Mouse (Mus musculus) left cerebral cortex, postnatal 25 days (tissue): Measurements from ENCODE around the gene Rnf123. TPM values are rescaled to one million over a fixed set of nuclear protein-coding genes. Genes with fewer than 3 reads are reported as not detected.

Source experiments
- DNase-seq, 2 experiments: peaks; one replicate each; pipeline ENCODE4 v3.0.0; 2022; ENCODE audit warnings: low spot score in 2 of 2, mixed read lengths in 1 of 2
- intact Hi-C: fragments of 180-260 bp; cut with DNase I; formaldehyde crosslinking; loops from one replicate; pipeline ENCODE4 v1.15.1; 2025
- microRNA-seq, 2 experiments: library from miRNA; unstranded; fragments of <30 nt; microRNA quantifications; one replicate each; pipeline ENCODE4 v1.2.0; 2022
- total RNA-seq, 2 experiments: library from RNA; stranded (reverse); gene quantifications; 2 replicates each; pipeline ENCODE4 v1.2.3; 2021

The Rnf123 gene
- total RNA-seq, 2 experiments from 2014 or later: 81.9 to 88.7 TPM

GRCm38 (mm10) chr9:108001922-108002770, 81.0 kb downstream of the Rnf123 start, which contains the start of gene Ip6k1:
Gene Ip6k1 (plus strand): TSS chr9:108002501.
- intact Hi-C loops: loop anchor here (5.0 kb wide), 1 partner anchor 45 kb away; the partner anchor contains the start of gene Gmppb
- peak; percentile 100 for DNase-seq

Small RNA genes within 50 kb of the gene (microRNA-seq; reads per million reads assigned to microRNA genes)
- gene Gm47303: 0 reads per million in 2 experiments
- 0 reads per million in 2 experiments for gene Mir7088

Other genes with a start within 250 kb of the Rnf123 start
- 10 to 100 TPM; 57.0 to 65.0 TPM for gene Rbm6, start 210.1 kb downstream of the Rnf123 start, total RNA-seq
- gene Mon1a, start 195.2 kb downstream of the Rnf123 start, total RNA-seq: 10 to 100 TPM; 22.2 to 25.4 TPM
- gene Mst1r, start 176.5 kb downstream of the Rnf123 start, total RNA-seq: 1 to 10 TPM in 1 of 2 experiments, under 1 TPM in 1; 0.69 to 1.3 TPM
- gene Actl11, start 154.9 kb downstream of the Rnf123 start, total RNA-seq: not detected
- gene Camkv, start 147.7 kb downstream of the Rnf123 start, total RNA-seq: 100 to 1,000 TPM; 352 to 354 TPM
- gene Traip, start 133.2 kb downstream of the Rnf123 start, total RNA-seq: 10 to 100 TPM in 1 of 2 experiments, 1 to 10 TPM in 1; 9.5 to 14.9 TPM
- 1 to 10 TPM; 3.1 to 4.6 TPM for gene Uba7, start 107.8 kb downstream of the Rnf123 start, total RNA-seq
- gene Gm20661, start 100.3 kb downstream of the Rnf123 start, total RNA-seq: not detected
- gene Inka1, start 97.5 kb downstream of the Rnf123 start, total RNA-seq: 1 to 10 TPM; 3.9 to 4.0 TPM
- gene Cdhr4, start 90.8 kb downstream of the Rnf123 start, total RNA-seq: 1 to 10 TPM; 1.5 to 1.9 TPM
- gene Gm20662, start 87.0 kb downstream of the Rnf123 start, total RNA-seq: 1 to 10 TPM; 3.7 to 4.4 TPM
- gene Ip6k1, start 80.8 kb downstream of the Rnf123 start, total RNA-seq: 100 to 1,000 TPM; 185 to 190 TPM
- gene Gmppb, start 34.1 kb downstream of the Rnf123 start, total RNA-seq: 10 to 100 TPM; 16.7 to 17.5 TPM
- gene Amigo3, start 30.2 kb downstream of the Rnf123 start, total RNA-seq: 1 to 10 TPM; 1.7 to 2.2 TPM
- gene Mst1, start 2.9 kb downstream of the Rnf123 start, total RNA-seq: not detected
- 10 to 100 TPM; 29.8 to 36.9 TPM for gene Apeh, start 11.3 kb upstream of the Rnf123 start, total RNA-seq
- gene Bsn, start 107.0 kb upstream of the Rnf123 start, total RNA-seq: 100 to 1,000 TPM; 261 to 275 TPM
- 10 to 100 TPM; 94.7 to 97.9 TPM for gene Dag1, start 180.6 kb upstream of the Rnf123 start, total RNA-seq
- 100 to 1,000 TPM; 113 to 121 TPM for gene Nicn1, start 207.1 kb upstream of the Rnf123 start, total RNA-seq
- gene Amt, start 213.5 kb upstream of the Rnf123 start, total RNA-seq: 10 to 100 TPM; 31.1 to 35.0 TPM
- gene Rhoa, start 222.8 kb upstream of the Rnf123 start, total RNA-seq: 100 to 1,000 TPM; 165 to 175 TPM
- gene Tcta, start 222.8 kb upstream of the Rnf123 start, total RNA-seq: 10 to 100 TPM; 33.2 to 34.6 TPM